Mouse (Mus musculus): Measurements from ENCODE around the gene Plekha1. TPM values are rescaled to one million over a fixed set of nuclear protein-coding genes. Genes with fewer than 3 reads are reported as not detected.

Plekha1 gene
- polyA plus RNA-seq, 1 experiment: 23.1 TPM

- DNase-seq: no peak
- WGBS: 98% methylated on average over 9 of the region's 9 CpGs
- H3K27ac ChIP-seq (ENCODE audit: control insufficient read depth, insufficient read depth, low read length): no peak overlapping the region
Measured at GRCm38 (mm10) chr7:130836066-130836465, 29.5 kb upstream of the Plekha1 start.

DNA sequence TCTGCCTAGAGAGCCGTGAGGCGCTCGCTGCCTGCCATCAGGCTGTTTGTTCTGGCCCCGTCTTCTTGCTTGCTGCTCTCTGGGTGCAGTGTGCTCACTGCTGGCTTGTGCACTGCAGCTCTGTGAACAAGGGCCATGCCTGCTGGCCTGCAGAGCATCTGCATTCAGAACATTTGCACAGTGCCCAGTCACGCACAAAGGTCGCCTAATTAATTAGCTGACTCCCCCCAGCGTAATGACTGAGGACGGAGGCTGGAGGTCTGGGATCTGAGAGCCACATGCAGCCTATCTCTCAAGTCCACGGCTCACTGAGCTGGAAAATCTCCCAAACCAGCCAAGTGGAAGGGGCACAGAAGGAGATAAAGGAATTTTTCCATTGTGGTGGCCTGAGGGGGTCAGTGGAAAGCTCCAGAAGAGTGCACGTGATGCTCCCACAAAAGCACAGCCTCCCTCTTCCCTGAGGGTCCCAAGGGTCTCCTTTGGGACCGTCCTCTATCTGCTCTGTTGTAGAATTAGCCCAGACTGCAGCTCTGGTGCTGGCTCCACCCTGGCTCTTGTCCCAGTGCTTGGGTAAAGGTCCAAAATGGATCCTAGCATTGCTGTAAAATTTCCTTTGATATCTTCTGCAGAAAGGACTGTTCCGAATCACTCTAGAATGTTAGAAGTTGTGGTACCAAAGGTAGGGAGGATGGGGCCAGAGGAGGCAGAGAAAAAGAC lies 27.5 kb upstream of the Plekha1 start:
- H3K27me3 ChIP-seq (ENCODE audit: control insufficient read depth, insufficient read depth, low read length): no peaks in the 10 kb centered on the region
- no peak for DNase-seq
- 0 out of 2 replicates have a peak, but pooled peaks cover 3% of the 10 kb centered on the region for H3K4me1 ChIP-seq (replicated peaks; ENCODE audit: control insufficient read depth, insufficient read depth, low read length)
- H3K4me3 ChIP-seq (ENCODE audit: control insufficient read depth, insufficient read depth, low read length): no peak overlapping the region
- TF ChIP-seq CTCF (IDR thresholded peaks at IDR 0.05; ENCODE audit: borderline replicate concordance, control insufficient read depth, extremely low read depth, insufficient read depth, low read length, poor library complexity): no peak
- no peak for TF ChIP-seq POLR2A (IDR thresholded peaks at IDR 0.05; ENCODE audit: control insufficient read depth, extremely low read depth, insufficient read depth, low read length, poor library complexity)
- no peaks in the 10 kb centered on the region for H3K36me3 ChIP-seq (ENCODE audit: control insufficient read depth, insufficient read depth, low read length)
- 94% methylated on average over 12 of the region's 12 CpGs for WGBS
- H3K27ac ChIP-seq (ENCODE audit: control insufficient read depth, insufficient read depth, low read length): no peak overlapping the region

More at GRCm38 (mm10) chr7:130836066-130836465, 29.5 kb upstream of the Plekha1 start:
- no peaks in the 10 kb centered on the region for H3K36me3 ChIP-seq (ENCODE audit: control insufficient read depth, insufficient read depth, low read length)
- no peaks in the 10 kb centered on the region for H3K27me3 ChIP-seq (ENCODE audit: control insufficient read depth, insufficient read depth, low read length)
- TF ChIP-seq CTCF (IDR thresholded peaks at IDR 0.05; ENCODE audit: borderline replicate concordance, control insufficient read depth, extremely low read depth, insufficient read depth, low read length, poor library complexity) (no peak), POLR2A (IDR thresholded peaks at IDR 0.05; ENCODE audit: control insufficient read depth, extremely low read depth, insufficient read depth, low read length, poor library complexity) (no peak)
- H3K4me1 ChIP-seq (replicated peaks; ENCODE audit: control insufficient read depth, insufficient read depth, low read length): 0 out of 2 replicates have a peak, but pooled peaks cover 3% of the 10 kb centered on the region
- H3K4me3 ChIP-seq (ENCODE audit: control insufficient read depth, insufficient read depth, low read length): no peak overlapping the region

GRCm38 (mm10) chr7:130838658-130839025 lies 26.9 kb upstream of the Plekha1 start:
- Histone ChIP-seq H3K27me3 (ENCODE audit: control insufficient read depth, insufficient read depth, low read length) (no peaks in the 10 kb centered on the region), H3K4me1 (replicated peaks; ENCODE audit: control insufficient read depth, insufficient read depth, low read length) (0 out of 2 replicates have a peak, but pooled peaks cover 3% of the 10 kb centered on the region), H3K4me3 (ENCODE audit: control insufficient read depth, insufficient read depth, low read length) (no peak overlapping the region), H3K36me3 (ENCODE audit: control insufficient read depth, insufficient read depth, low read length) (no peaks in the 10 kb centered on the region), H3K27ac (ENCODE audit: control insufficient read depth, insufficient read depth, low read length) (no peak overlapping the region)
- no peak for DNase-seq
- 100% methylated on average over 3 of the region's 3 CpGs for WGBS
- TF ChIP-seq POLR2A (IDR thresholded peaks at IDR 0.05; ENCODE audit: control insufficient read depth, extremely low read depth, insufficient read depth, low read length, poor library complexity) (no peak), CTCF (IDR thresholded peaks at IDR 0.05; ENCODE audit: borderline replicate concordance, control insufficient read depth, extremely low read depth, insufficient read depth, low read length, poor library complexity) (no peak)

DNA sequence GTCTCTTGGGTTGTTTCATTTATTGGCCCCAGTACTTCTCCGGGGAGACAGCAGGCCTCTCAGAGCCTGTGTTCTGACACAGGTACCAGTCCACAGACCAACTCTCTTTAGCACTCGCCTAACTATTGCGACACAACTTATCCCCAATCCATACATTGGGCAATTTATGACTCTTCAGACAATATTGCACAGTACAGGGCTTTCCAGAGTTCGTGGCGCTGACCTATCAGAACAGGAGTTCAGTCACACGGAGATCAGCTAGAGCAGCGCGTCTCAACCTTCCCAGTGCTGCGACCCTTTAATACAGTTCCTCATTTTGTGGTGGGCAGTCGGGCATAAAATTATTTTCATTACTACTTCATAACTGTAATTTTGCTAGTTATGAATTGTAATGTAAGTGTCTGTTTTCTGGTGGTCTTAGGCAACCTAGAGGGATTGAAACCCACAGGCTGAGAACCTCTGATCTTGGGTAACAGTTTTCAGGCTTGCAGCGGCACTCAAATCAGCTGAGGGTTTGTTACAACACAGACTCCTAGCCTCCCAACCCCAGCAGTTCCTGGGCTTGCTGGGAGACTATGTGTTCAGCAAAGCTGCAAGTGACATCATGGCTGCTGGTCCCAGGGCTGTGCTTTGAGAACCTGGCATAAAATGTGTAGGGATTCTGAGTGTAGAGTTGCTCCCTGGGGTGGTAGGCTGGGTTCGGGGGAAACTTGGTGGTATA lies 26.0 kb upstream of the Plekha1 start:
- no peaks in the 10 kb centered on the region for H3K36me3 ChIP-seq (ENCODE audit: control insufficient read depth, insufficient read depth, low read length)
- H3K27ac ChIP-seq (ENCODE audit: control insufficient read depth, insufficient read depth, low read length): no peak overlapping the region
- TF ChIP-seq CTCF (IDR thresholded peaks at IDR 0.05; ENCODE audit: borderline replicate concordance, control insufficient read depth, extremely low read depth, insufficient read depth, low read length, poor library complexity): no peak
- TF ChIP-seq POLR2A (IDR thresholded peaks at IDR 0.05; ENCODE audit: control insufficient read depth, extremely low read depth, insufficient read depth, low read length, poor library complexity): no peak
- WGBS: 71% methylated on average over 12 of the region's 12 CpGs
- no peak for DNase-seq
- H3K4me1 ChIP-seq (replicated peaks; ENCODE audit: control insufficient read depth, insufficient read depth, low read length): 0 out of 2 replicates have a peak, but pooled peaks cover 3% of the 10 kb centered on the region
- H3K27me3 ChIP-seq (ENCODE audit: control insufficient read depth, insufficient read depth, low read length): no peaks in the 10 kb centered on the region
- no peak overlapping the region for H3K4me3 ChIP-seq (ENCODE audit: control insufficient read depth, insufficient read depth, low read length)

DNA sequence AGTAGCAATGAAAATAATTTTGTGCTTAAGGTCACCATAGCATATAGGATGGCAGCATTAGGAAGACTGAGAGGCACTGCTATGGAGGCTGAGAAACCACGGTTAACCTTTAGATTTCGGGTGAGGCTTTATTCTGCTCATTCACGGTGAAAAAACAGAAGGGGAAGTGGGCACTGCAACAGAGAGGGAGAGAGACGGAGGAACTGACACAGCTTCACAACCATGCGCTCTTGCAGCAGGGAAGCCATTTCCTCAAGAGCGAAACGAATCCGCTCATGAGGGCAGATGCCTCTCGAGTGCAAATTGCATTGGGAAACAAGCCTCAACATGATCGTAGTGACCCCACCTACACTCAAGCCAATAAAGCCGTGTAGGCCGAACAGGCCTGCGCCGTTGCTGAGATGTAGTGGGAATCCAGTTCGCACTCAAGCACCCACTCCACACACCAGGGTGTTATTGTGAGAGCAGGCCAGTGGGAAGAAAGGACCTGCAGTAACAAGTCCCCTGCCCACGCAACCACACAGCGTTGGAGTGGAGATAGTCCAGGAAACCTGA lies 18.3 kb upstream of the Plekha1 start:
- no peak overlapping the region for H3K27ac ChIP-seq (ENCODE audit: control insufficient read depth, insufficient read depth, low read length)
- WGBS: 51% methylated on average over 17 of the region's 17 CpGs

GRCm38 (mm10) chr7:130854684-130855292 lies 10.8 kb upstream of the Plekha1 start:
- DNase-seq: no peak
- no peak overlapping the region for H3K27ac ChIP-seq (ENCODE audit: control insufficient read depth, insufficient read depth, low read length)
- no peak for TF ChIP-seq CTCF (IDR thresholded peaks at IDR 0.05; ENCODE audit: borderline replicate concordance, control insufficient read depth, extremely low read depth, insufficient read depth, low read length, poor library complexity)
- TF ChIP-seq POLR2A (IDR thresholded peaks at IDR 0.05; ENCODE audit: control insufficient read depth, extremely low read depth, insufficient read depth, low read length, poor library complexity): no peak
- no peak overlapping the region for H3K4me3 ChIP-seq (ENCODE audit: control insufficient read depth, insufficient read depth, low read length)
- H3K4me1 ChIP-seq (replicated peaks; ENCODE audit: control insufficient read depth, insufficient read depth, low read length): peaks cover 5% of the 10 kb centered on the region; the same call in 1 of the 2 replicates
- no peaks in the 10 kb centered on the region for H3K27me3 ChIP-seq (ENCODE audit: control insufficient read depth, insufficient read depth, low read length)
- H3K36me3 ChIP-seq (ENCODE audit: control insufficient read depth, insufficient read depth, low read length): no peaks in the 10 kb centered on the region
- WGBS: 98% methylated on average over 4 of the region's 4 CpGs

More for the DNA sequence above, 18.3 kb upstream of the Plekha1 start:
- TF ChIP-seq POLR2A (IDR thresholded peaks at IDR 0.05; ENCODE audit: control insufficient read depth, extremely low read depth, insufficient read depth, low read length, poor library complexity) (no peak), CTCF (IDR thresholded peaks at IDR 0.05; ENCODE audit: borderline replicate concordance, control insufficient read depth, extremely low read depth, insufficient read depth, low read length, poor library complexity) (no peak)
- DNase-seq: peak; percentile 16
- no peaks in the 10 kb centered on the region for H3K36me3 ChIP-seq (ENCODE audit: control insufficient read depth, insufficient read depth, low read length)
- no peak overlapping the region for H3K4me3 ChIP-seq (ENCODE audit: control insufficient read depth, insufficient read depth, low read length)
- H3K27me3 ChIP-seq (ENCODE audit: control insufficient read depth, insufficient read depth, low read length): no peaks in the 10 kb centered on the region
- peaks cover 6% of the 10 kb centered on the region for H3K4me1 ChIP-seq (replicated peaks; ENCODE audit: control insufficient read depth, insufficient read depth, low read length)

Measured in thymus, adult 2 months (tissue).